Mouse (Mus musculus): Measurements from ENCODE around the gene Dvl2.
A peak's percentile ranks its signal among the peaks of the same experiment; 100 is the strongest.
"Not testable (repeated sequence)": the region's sequence is repeated elsewhere in the genome, so short reads cannot be mapped to it uniquely, and the experiment has no call there.

Dvl2 gene

GRCm38 (mm10) chr11:70000396-70000898 is at the start of gene Dvl2:
Gene Dvl2, plus strand, starts transcription at chr11:70000595.
- DNase-seq (ENCODE audit: low read depth, low spot score), result peak; percentile 97

- DNase-seq (ENCODE audit: low read depth, low spot score), result peak; percentile 48
These were observed 49.5 kb upstream of the Dvl2 start for GRCm38 (mm10) chr11:69950807-69951459.

- DNase-seq (ENCODE audit: low read depth, low spot score), result peak; percentile 39
These were observed 48.1 kb upstream of the Dvl2 start for GRCm38 (mm10) chr11:69952274-69952673.

- DNase-seq (ENCODE audit: low read depth, low spot score), result no peak
These were observed 47.0 kb upstream of the Dvl2 start for GRCm38 (mm10) chr11:69953267-69953915.

- not testable (repeated sequence) for DNase-seq (ENCODE audit: low read depth, low spot score)
These were observed 44.8 kb upstream of the Dvl2 start for GRCm38 (mm10) chr11:69955618-69956017.

- peak; percentile 35 for DNase-seq (ENCODE audit: low read depth, low spot score)
These were observed 44.2 kb upstream of the Dvl2 start for GRCm38 (mm10) chr11:69956218-69956617.

GRCm38 (mm10) chr11:69960616-69961015 is 39.8 kb upstream of the Dvl2 start:
- DNase-seq (ENCODE audit: low read depth, low spot score), result peak; percentile 46

GRCm38 (mm10) chr11:69961841-69962240 is 38.6 kb upstream of the Dvl2 start:
- no peak for DNase-seq (ENCODE audit: low read depth, low spot score)

GRCm38 (mm10) chr11:69964650-69965270 is 35.6 kb upstream of the Dvl2 start, which contains the start of gene Cldn7:
Gene Cldn7, plus strand, starts transcription at chr11:69964779.
- DNase-seq (ENCODE audit: low read depth, low spot score), result no peak

GRCm38 (mm10) chr11:69965271-69966005 is 35.0 kb upstream of the Dvl2 start:
- no peak for DNase-seq (ENCODE audit: low read depth, low spot score)

GRCm38 (mm10) chr11:69966006-69966859 is 34.2 kb upstream of the Dvl2 start:
- DNase-seq (ENCODE audit: low read depth, low spot score), result peak; percentile 41

GRCm38 (mm10) chr11:69966860-69967517 is 33.4 kb upstream of the Dvl2 start:
- no peak for DNase-seq (ENCODE audit: low read depth, low spot score)

GRCm38 (mm10) chr11:69968793-69969192 is 31.6 kb upstream of the Dvl2 start:
- no peak for DNase-seq (ENCODE audit: low read depth, low spot score)

- no peak for DNase-seq (ENCODE audit: low read depth, low spot score)
These were observed 30.2 kb upstream of the Dvl2 start for GRCm38 (mm10) chr11:69970222-69970621.

GRCm38 (mm10) chr11:69970775-69971174 is 29.6 kb upstream of the Dvl2 start:
- DNase-seq (ENCODE audit: low read depth, low spot score), result no peak

- DNase-seq (ENCODE audit: low read depth, low spot score), result no peak
These were observed 25.5 kb upstream of the Dvl2 start for GRCm38 (mm10) chr11:69974907-69975306.

- DNase-seq (ENCODE audit: low read depth, low spot score), result no peak
These were observed 24.1 kb upstream of the Dvl2 start for GRCm38 (mm10) chr11:69976271-69976670.

GRCm38 (mm10) chr11:69979827-69980195 is 20.6 kb upstream of the Dvl2 start:
- no peak for DNase-seq (ENCODE audit: low read depth, low spot score)

GRCm38 (mm10) chr11:69980196-69981140 is 19.9 kb upstream of the Dvl2 start:
- peak; percentile 92 for DNase-seq (ENCODE audit: low read depth, low spot score)
